Mouse (Mus musculus) embryonic facial prominence, embryonic 12.5 days (tissue): ENCODE data around the gene Aire. TPM values are rescaled to one million over a fixed set of nuclear protein-coding genes. Genes with fewer than 3 reads are reported as not detected.

Experiments used
- ATAC-seq: fragments of 200-750 bp; cut with Nextera tagmentation; 2 replicates; pipeline ENCODE4 v1.8.0; 2017; ENCODE audit not compliant: insufficient number of reproducible peaks, insufficient read depth, low FRiP score, low TSS enrichment
- H3K27ac ChIP-seq: fragments of 300-500 bp; sonication (generic); 2 replicates; pipeline ENCODE4 v1.5.1; 2016; ENCODE audit warnings: mild to moderate bottlenecking
- H3K27me3 ChIP-seq: fragments of 300-500 bp; sonication (generic); 2 replicates; pipeline ENCODE4 v1.6.1; 2016; ENCODE audit warnings: mild to moderate bottlenecking, moderate library complexity
- H3K36me3 ChIP-seq: fragments of 300-500 bp; sonication (generic); 2 replicates; pipeline ENCODE4 v1.6.1; 2016; ENCODE audit warnings: mild to moderate bottlenecking
- H3K4me1 ChIP-seq: fragments of 300-500 bp; sonication (generic); 2 replicates; pipeline ENCODE4 v1.6.1; 2016
- H3K4me2 ChIP-seq: fragments of 300-500 bp; sonication (generic); replicated peaks from 2 replicates; pipeline ENCODE4 v1.6.1; 2016; ENCODE audit warnings: mild to moderate bottlenecking, moderate library complexity
- H3K4me3 ChIP-seq: fragments of 300-500 bp; sonication (generic); 2 replicates; pipeline ENCODE4 v1.5.1; 2016; ENCODE audit warnings: mild to moderate bottlenecking
- H3K9ac ChIP-seq: fragments of 300-500 bp; sonication (generic); 2 replicates; pipeline ENCODE4 v1.6.1; 2016; ENCODE audit warnings: mild to moderate bottlenecking, moderate library complexity
- H3K9me3 ChIP-seq: fragments of 300-500 bp; sonication (generic); 2 replicates; pipeline ENCODE4 v1.6.1; 2016; ENCODE audit warnings: mild to moderate bottlenecking, moderate library complexity
- WGBS: fragments of 180-500 bp; shearing (Covaris S2); methylation state at CpG from one replicate; pipeline ENCODE4 v1.1.7; 2016; 5-methylcytosine and 5-hydroxymethylcytosine counted together
- polyA plus RNA-seq: library from polyadenylated mRNA; unstranded; fragments of >200 nt; fragmentation: Nextera tagmentation; extraction: Ambion mirVana; gene quantifications from 2 replicates; pipeline ENCODE4 v1.2.1, GENCODE M21; 2016

Aire gene
- polyA plus RNA-seq, result 0.17 and 0.42 TPM in 2 replicates

DNA sequence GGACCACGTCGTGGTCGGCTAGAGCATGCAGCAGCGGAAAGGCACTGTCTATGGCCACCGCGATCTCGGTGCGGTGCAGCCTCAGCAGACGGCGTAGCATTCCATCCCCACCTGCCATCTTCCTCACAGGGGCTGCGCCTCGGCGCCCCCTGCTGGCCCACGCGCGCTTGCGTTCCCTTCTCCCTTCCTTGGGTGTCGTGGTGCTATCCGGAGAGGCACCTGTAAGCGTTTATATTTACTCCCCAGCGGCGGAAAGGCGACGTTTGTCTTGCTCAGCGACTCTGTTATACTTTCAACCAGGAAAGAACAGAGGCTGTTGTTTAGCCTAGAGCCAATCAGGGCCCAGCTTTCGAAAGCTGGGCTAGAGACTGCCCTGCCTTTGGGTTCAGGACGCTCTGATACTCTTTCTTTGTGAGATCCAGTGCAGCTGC lies at the start of gene Aire:
Gene Aire (minus strand): TSS at position 205 of the 431 bp plus-strand sequence.
- Histone ChIP-seq H3K4me3 (peak within 1 kb of the TSS; percentile 10), H3K4me2 (peak within 1 kb of the TSS; percentile 44), H3K36me3 (no peaks in the 10 kb centered on the region), H3K27ac (no peak within 1 kb of the TSS), H3K9me3 (no peaks in the 10 kb centered on the region), H3K27me3 (no peaks in the 10 kb centered on the region), H3K9ac (0 out of 2 replicates have a peak within 1 kb of the TSS, but pooled peaks have one; percentile 12), H3K4me1 (0 out of 2 replicates have a peak, but pooled peaks cover 9% of the 10 kb centered on the region)
- under 1% methylated on average over 27 of the region's 27 CpGs for WGBS
- ATAC-seq, result no peak

DNA sequence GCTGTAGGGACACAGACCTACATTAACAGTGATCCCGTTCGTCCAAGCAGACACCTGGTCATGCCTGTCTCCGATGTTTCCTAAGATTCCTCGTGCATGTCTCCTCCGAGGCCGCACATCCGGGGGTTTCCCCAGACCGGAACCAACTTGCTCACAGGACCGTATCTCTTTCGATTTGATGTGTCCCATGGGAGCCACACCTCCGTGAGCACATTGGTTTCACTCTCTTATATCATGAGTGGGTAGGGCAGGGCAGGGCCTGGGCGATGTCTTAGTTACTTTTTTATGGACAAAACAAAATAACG lies 49.3 kb upstream of the Aire start:
- Histone ChIP-seq H3K4me1 (0 out of 2 replicates have a peak, but pooled peaks cover 2% of the 10 kb centered on the region), H3K4me3 (no peak overlapping the region), H3K36me3 (no peaks in the 10 kb centered on the region), H3K9me3 (no peaks in the 10 kb centered on the region), H3K27ac (no peak overlapping the region), H3K9ac (no peak overlapping the region), H3K4me2 (no peak overlapping the region), H3K27me3 (no peaks in the 10 kb centered on the region)
- ATAC-seq, result no peak
- 84% methylated on average over 13 of the region's 13 CpGs for WGBS

DNA sequence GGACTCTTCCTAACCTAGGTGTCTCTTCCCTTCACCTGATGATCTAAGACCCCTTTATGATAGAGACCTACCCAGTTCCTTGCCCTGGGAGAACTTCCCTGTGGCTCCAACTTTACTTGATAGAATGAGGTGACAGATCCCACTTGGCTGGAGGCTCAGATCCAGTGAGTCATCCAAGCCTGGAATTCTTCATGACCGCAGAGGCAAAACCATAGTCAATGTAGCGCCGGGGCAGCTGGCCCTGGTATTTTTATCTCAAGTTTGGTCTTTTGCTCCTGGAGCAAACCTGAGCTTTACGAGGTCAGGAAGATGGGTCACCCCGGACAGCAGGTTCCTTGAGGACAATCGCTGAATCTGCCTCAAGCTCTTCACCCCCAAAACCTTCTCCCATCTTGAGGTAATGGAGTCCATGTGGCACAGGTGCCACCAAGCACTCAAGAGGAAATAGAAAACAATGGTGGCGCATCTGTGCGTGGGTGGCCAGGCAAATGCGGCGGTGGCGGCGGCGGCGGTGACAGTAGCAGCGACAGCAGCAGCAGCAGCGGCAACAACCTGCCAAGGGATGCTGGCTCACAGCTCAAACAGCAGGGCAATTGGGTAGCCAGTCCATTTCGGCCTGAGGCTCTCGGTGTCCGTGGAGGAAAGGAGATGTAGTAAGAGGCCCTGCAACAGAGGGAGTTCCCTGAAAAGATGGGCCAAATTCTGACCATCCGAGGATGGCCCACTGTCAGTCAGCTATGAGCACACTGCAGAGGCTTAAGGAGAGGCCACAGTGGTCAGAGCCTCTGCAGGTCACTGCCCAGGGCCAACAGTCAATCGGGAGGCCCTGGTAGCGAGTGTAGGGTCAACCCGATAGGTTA lies 48.7 kb upstream of the Aire start:
- 87% methylated on average over 23 of the region's 23 CpGs for WGBS
- Histone ChIP-seq H3K9ac (no peak overlapping the region), H3K27me3 (no peaks in the 10 kb centered on the region), H3K4me2 (no peak overlapping the region), H3K27ac (no peak overlapping the region), H3K4me1 (0 out of 2 replicates have a peak, but pooled peaks cover 2% of the 10 kb centered on the region), H3K9me3 (no peaks in the 10 kb centered on the region), H3K4me3 (no peak overlapping the region), H3K36me3 (no peaks in the 10 kb centered on the region)
- no peak for ATAC-seq

DNA sequence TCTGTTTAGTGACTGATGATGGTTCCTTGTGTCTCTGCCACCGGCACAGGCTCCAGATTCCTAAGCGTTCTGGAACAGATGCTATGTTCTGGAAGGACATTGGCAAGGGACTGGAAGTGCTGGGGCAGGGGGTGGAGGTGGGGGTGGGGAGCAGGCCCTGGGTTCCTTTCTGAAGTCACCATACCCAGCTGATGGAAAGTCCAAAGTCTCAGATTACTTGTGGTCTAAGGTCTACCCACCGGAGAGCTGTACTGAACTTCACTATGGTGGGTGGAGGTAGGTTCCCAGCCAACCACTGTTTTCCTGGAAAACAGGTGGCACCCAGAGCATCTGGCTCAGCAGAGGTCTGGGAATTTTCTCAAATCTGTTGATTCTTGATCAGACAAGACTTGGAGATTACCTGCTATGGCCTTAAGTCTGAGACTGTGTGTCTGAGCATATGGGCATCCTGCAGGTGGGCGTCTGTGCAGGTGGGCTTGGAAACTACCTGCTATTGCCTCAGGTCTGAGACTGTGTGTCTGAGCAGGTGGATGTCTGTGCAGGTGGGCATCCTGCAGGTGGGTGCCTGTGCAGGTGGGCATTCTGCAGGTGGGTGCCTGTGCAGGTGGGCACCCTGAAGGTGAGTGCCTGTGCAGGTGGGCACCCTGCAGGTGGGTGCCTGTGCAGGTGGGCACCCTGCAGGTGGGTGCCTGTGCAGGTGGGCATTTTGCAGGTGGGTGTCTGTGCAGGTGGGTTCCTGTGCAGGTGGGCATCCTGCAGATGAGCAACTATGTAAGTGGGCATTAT lies 47.5 kb upstream of the Aire start:
- Histone ChIP-seq H3K27me3 (no peaks in the 10 kb centered on the region), H3K9me3 (no peaks in the 10 kb centered on the region), H3K9ac (no peak overlapping the region), H3K4me2 (no peak overlapping the region), H3K4me1 (0 out of 2 replicates have a peak, but pooled peaks cover 2% of the 10 kb centered on the region), H3K27ac (no peak overlapping the region), H3K4me3 (no peak overlapping the region), H3K36me3 (no peaks in the 10 kb centered on the region)
- no peak for ATAC-seq
- WGBS, result 74% methylated on average over 4 of the region's 4 CpGs

DNA sequence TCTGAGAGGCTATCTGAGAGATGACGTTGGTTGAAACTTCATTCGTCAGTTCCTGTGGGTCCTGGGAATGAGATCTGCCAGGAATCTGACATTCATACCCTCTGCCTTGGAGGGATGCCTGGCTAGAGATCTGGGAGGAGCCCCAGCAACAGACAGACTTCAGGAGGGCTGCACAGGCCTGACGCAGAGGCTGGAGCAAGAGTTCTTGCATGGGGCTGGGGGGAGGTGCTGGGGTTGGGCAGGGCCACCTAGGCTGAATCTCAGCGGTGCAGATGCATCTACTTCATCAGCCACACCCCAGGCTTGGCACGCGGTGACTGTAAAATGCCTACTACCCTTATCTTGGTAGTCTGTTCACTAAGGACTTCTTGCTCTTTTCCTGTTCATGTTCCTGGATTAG lies 46.8 kb upstream of the Aire start:
- H3K9ac ChIP-seq, result no peak overlapping the region
- no peak overlapping the region for H3K4me2 ChIP-seq
- no peaks in the 10 kb centered on the region for H3K36me3 ChIP-seq
- ATAC-seq, result no peak
- 54% methylated on average over 6 of the region's 6 CpGs for WGBS
- H3K9me3 ChIP-seq, result no peaks in the 10 kb centered on the region
- 0 out of 2 replicates have a peak, but pooled peaks cover 2% of the 10 kb centered on the region for H3K4me1 ChIP-seq
- no peak overlapping the region for H3K4me3 ChIP-seq
- H3K27ac ChIP-seq, result no peak overlapping the region
- no peaks in the 10 kb centered on the region for H3K27me3 ChIP-seq

DNA sequence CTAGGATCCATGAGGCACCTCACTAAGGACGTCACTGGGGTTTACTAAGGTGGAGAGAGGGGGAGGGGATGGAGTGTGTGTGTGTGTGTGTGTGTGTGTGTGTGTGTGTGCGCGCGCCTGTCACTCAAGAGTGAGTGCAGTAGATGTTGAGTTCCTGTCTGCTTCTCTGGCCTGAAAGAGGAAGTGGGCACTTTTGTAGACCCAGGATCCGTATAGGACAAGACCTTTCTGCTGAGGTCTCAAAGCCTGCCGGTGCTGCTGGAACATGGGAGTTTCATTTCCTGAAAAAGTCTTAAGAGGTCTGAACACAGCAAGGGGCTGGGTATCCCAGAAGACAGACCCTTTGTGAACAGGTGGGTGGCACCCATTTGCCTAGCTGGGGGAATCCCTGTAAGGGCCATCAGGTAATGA lies 43.7 kb upstream of the Aire start:
- H3K4me2 ChIP-seq, result no peak overlapping the region
- no peak overlapping the region for H3K4me3 ChIP-seq
- WGBS, result 82% methylated on average over 6 of the region's 6 CpGs
- no peaks in the 10 kb centered on the region for H3K27me3 ChIP-seq
- H3K4me1 ChIP-seq, result 0 out of 2 replicates have a peak, but pooled peaks cover 2% of the 10 kb centered on the region
- no peak for ATAC-seq
- no peaks in the 10 kb centered on the region for H3K36me3 ChIP-seq
- H3K9ac ChIP-seq, result no peak overlapping the region
- no peak overlapping the region for H3K27ac ChIP-seq
- no peaks in the 10 kb centered on the region for H3K9me3 ChIP-seq

DNA sequence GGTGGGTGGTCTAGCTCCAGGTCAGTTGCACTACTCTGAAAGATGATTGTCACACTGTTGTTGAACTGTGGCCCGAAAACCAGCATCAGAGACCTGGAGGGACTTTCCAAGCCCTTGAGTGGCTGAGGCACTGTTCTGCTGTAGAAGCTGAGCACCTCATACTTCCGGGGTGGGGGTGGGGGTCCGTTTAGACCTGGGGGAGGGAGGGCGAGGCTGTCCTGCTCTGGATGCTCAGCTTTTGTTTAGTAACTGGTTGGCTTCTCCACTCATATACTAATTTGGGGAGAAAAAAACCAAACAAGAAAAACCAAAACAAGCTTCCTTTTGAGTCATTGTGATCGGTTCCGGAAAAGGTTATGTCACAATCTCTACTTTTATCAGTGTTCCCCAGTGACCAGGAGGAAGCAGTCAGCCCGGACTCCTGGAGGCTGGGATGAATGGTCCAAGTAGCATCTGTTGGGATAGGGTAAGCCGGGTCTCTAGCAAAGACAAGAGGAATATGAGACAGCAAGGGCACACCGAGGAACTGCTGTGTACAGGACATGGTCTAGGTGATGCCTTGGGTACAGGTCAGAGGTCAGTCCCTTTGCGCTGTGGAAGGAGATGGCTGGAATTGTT lies 43.1 kb upstream of the Aire start:
- no peak overlapping the region for H3K27ac ChIP-seq
- H3K4me3 ChIP-seq, result no peak overlapping the region
- no peaks in the 10 kb centered on the region for H3K36me3 ChIP-seq
- 81% methylated on average over 10 of the region's 10 CpGs for WGBS
- H3K27me3 ChIP-seq, result no peaks in the 10 kb centered on the region
- H3K9ac ChIP-seq, result no peak overlapping the region
- 0 out of 2 replicates have a peak, but pooled peaks cover 2% of the 10 kb centered on the region for H3K4me1 ChIP-seq
- ATAC-seq, result 0 out of 2 replicates have a peak, but pooled peaks have one; percentile 15
- no peaks in the 10 kb centered on the region for H3K9me3 ChIP-seq
- H3K4me2 ChIP-seq, result no peak overlapping the region

DNA sequence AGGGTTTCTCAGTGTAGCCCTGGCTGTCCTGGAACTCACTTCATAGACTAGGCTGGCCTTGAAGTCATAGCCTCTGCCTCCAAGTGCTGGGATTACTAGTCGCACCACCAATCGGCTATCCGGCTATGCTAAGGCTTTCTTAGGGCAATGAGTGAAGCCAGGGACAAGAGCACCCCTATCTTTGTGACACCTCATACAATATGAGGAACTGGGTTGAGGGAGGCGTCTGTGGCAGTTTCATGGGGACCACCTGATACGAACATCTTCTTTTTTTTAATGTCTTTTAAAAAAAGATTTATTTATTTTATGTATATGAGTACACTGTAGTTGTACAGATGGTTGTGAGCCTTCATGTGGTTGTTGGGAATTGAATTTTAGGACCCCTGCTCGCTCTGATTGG lies 42.3 kb upstream of the Aire start:
- no peaks in the 10 kb centered on the region for H3K27me3 ChIP-seq
- ATAC-seq, result no peak
- no peak overlapping the region for H3K9ac ChIP-seq
- no peak overlapping the region for H3K4me3 ChIP-seq
- H3K27ac ChIP-seq, result no peak overlapping the region
- WGBS, result 91% methylated on average over 6 of the region's 6 CpGs
- H3K4me2 ChIP-seq, result no peak overlapping the region
- H3K9me3 ChIP-seq, result no peaks in the 10 kb centered on the region
- 0 out of 2 replicates have a peak, but pooled peaks cover 2% of the 10 kb centered on the region for H3K4me1 ChIP-seq
- no peaks in the 10 kb centered on the region for H3K36me3 ChIP-seq

DNA sequence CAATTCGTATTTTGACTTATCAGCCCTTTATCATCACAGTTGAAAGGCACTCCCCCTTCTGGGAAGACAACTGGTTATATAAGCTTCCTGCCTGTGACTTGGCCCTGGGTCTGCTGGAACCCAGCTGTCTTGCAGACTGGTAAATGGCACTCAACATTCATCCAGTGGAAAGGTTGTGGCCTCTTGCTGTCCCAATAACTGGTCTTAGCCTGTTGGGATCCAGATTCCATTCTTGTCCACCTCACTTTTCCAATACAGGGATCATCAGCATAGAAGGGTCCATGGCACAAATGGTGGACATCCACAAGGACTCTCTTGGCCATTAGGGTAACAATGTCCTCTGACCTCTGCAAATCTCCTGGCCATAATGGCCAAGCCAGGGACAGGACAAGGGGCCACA lies 40.7 kb upstream of the Aire start:
- ATAC-seq, result no peak
- H3K27me3 ChIP-seq, result no peaks in the 10 kb centered on the region

DNA sequence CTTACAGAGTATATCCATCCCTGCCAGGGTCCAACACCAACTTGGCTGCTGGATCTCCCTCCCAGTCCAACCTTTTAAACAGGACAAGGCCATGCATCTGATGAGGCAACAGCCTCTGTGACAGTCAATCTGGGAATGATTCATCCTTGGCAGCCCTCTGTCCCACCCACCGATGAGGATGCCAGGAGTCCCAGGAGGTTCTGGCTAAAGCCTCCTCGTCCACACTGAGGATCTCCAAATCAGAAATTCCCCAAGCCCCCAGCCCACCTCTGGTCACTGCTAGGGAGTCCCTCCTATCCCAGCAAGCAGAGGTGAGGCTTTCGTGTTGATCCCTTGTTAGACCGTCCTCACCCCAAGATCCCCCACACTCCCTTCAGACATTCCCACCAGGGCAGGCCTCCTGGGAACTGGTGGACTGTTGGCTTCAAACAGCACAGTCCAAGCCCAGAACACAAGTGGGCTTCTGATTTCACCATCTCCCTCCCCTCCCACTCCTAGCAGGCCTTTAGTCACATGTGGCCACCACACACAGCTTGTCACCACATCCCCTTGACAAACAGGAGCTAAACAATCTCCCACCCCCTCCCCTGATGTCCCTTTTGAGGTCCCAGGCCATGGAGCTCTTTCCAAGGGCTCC lies 36.7 kb upstream of the Aire start:
- Histone ChIP-seq H3K27ac (no peak overlapping the region), H3K4me3 (no peak overlapping the region), H3K4me2 (no peak overlapping the region), H3K9me3 (no peaks in the 10 kb centered on the region), H3K9ac (no peak overlapping the region), H3K36me3 (no peaks in the 10 kb centered on the region), H3K27me3 (no peaks in the 10 kb centered on the region), H3K4me1 (no peaks in the 10 kb centered on the region)
- 78% methylated on average over 4 of the region's 4 CpGs for WGBS
- ATAC-seq, result peak; percentile 15; the same call in 1 of the 2 replicates

More for the DNA sequence above, 40.7 kb upstream of the Aire start:
- no peaks in the 10 kb centered on the region for H3K9me3 ChIP-seq
- H3K27ac ChIP-seq, result no peak overlapping the region
- no peak overlapping the region for H3K4me2 ChIP-seq
- no peak overlapping the region for H3K9ac ChIP-seq
- 60% methylated on average over 1 of the region's 1 CpGs for WGBS
- no peaks in the 10 kb centered on the region for H3K36me3 ChIP-seq
- H3K4me1 ChIP-seq, result no peaks in the 10 kb centered on the region
- no peak overlapping the region for H3K4me3 ChIP-seq

DNA sequence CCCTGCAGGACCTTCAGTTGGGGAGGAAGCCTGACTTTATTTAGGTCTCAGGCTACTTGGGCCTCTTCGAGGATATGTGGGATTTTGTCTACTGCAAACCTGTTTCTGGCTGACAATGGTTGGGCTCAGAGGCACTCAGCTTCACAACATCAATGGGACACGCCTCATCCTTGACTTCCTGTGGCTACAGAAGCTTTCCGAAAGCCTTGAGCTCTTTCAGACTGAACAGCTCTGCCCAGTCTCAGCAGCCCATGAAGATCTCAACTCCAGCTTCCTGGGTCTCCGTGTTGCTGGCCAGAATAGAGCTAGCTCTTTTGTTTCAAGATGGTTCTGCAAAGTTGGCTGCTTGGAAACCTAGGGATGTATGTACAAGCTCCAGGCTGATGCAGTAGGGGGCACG lies 34.9 kb upstream of the Aire start:
- WGBS, result 84% methylated on average over 5 of the region's 5 CpGs
- ATAC-seq, result no peak

More for the DNA sequence above, 34.9 kb upstream of the Aire start:
- H3K9me3 ChIP-seq, result no peaks in the 10 kb centered on the region
- H3K36me3 ChIP-seq, result no peaks in the 10 kb centered on the region
- no peak overlapping the region for H3K9ac ChIP-seq
- H3K4me3 ChIP-seq, result no peak overlapping the region
- H3K27me3 ChIP-seq, result no peaks in the 10 kb centered on the region
- H3K4me1 ChIP-seq, result no peaks in the 10 kb centered on the region
- H3K4me2 ChIP-seq, result no peak overlapping the region
- H3K27ac ChIP-seq, result no peak overlapping the region
